Mouse (Mus musculus) midbrain, embryonic 14.5 days (tissue): Measurements from ENCODE around the gene Map3k10. TPM values are rescaled to one million over a fixed set of nuclear protein-coding genes. Genes with fewer than 3 reads are reported as not detected.

Source experiments
- ATAC-seq: fragments of 200-750 bp; cut with Nextera tagmentation; 2 replicates; pipeline ENCODE4 v1.8.0; 2017; ENCODE audit warnings: moderate number of reproducible peaks, moderate library complexity; ENCODE audit not compliant: low FRiP score, low TSS enrichment
- DNase-seq: peaks from one replicate; pipeline ENCODE4 v3.0.0-alpha.2; 2015
- H3K27ac ChIP-seq: fragments of 300-500 bp; sonication (generic); replicated peaks from 2 replicates; pipeline ENCODE4 v1.5.1; 2014; ENCODE audit warnings: mild to moderate bottlenecking, low read depth, low read length, moderate library complexity
- H3K27me3 ChIP-seq: fragments of 300-500 bp; sonication (generic); 2 replicates; pipeline ENCODE4 v1.6.1; 2014; ENCODE audit warnings: low read length, control low read depth, mixed read lengths; ENCODE audit not compliant: control insufficient read depth, insufficient read depth
- H3K36me3 ChIP-seq: fragments of 300-500 bp; sonication (generic); 2 replicates; pipeline ENCODE4 v1.6.1; 2014; ENCODE audit warnings: low read length, control low read depth; ENCODE audit not compliant: control insufficient read depth, insufficient read depth
- H3K4me1 ChIP-seq: fragments of 300-500 bp; sonication (generic); 2 replicates; pipeline ENCODE4 v1.6.1; 2014; ENCODE audit warnings: mild to moderate bottlenecking, antibody characterized with exemption, low read length, control low read depth; ENCODE audit not compliant: control insufficient read depth, insufficient read depth
- H3K4me2 ChIP-seq: fragments of 300-500 bp; sonication (generic); 2 replicates; pipeline ENCODE4 v1.6.1; 2014; ENCODE audit warnings: mild to moderate bottlenecking, low read length, moderate library complexity
- H3K4me3 ChIP-seq: fragments of 300-500 bp; sonication (generic); replicated peaks from 2 replicates; pipeline ENCODE4 v1.5.1; 2014; ENCODE audit warnings: low read depth, low read length
- H3K9ac ChIP-seq: fragments of 300-500 bp; sonication (generic); replicated peaks from 2 replicates; pipeline ENCODE4 v1.6.1; 2014; ENCODE audit warnings: mild to moderate bottlenecking, low read length, moderate library complexity
- H3K9me3 ChIP-seq: fragments of 300-500 bp; sonication (generic); 2 replicates; pipeline ENCODE4 v1.6.1; 2016; ENCODE audit warnings: low read length, control low read depth, mixed read lengths; ENCODE audit not compliant: control insufficient read depth
- WGBS: fragments of 180-500 bp; shearing (Covaris S2); extraction: QIAGEN DNeasy Blood & Tissue Kit; methylation state at CpG from one replicate; pipeline ENCODE4 v1.1.7; 2014; 5-methylcytosine and 5-hydroxymethylcytosine counted together
- polyA plus RNA-seq: library from polyadenylated mRNA; unstranded; fragments of >200 nt; fragmentation: Nextera tagmentation; extraction: Ambion mirVana; gene quantifications from 2 replicates; pipeline ENCODE4 v1.2.1, GENCODE M21; 2014

Gene Map3k10
- polyA plus RNA-seq, 1 experiment from 2014 or later: 19.0 TPM

- ATAC-seq: no peak
- 84% methylated on average over 1 of the region's 1 CpGs for WGBS
- no peak for DNase-seq
These were observed 12.6 kb upstream of the Map3k10 start for GRCm38 (mm10) chr7:27687043-27687442.

DNA sequence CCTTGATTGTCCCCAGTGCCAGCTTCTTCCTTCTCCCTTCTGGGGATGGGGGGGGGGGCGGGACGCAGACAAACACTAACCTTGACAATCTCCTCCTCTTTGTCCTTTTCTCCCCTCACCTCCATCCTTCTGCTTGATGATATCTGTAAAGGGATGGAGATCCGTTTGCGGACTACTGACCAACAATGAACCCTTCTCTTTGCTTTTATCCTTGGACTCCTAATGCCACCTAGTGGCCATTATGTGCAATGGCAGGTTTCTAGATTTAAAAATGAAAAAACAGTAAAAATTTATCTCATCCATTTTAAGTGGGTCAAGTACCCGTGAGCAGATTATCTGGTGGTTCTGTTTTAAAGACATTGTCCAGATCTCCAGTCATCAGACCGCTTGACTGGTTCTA lies 11.3 kb upstream of the Map3k10 start:
- Histone ChIP-seq H3K27me3 (no peaks in the 10 kb centered on the region), H3K36me3 (no peaks in the 10 kb centered on the region), H3K9ac (peak overlapping the region; percentile 43; the same call in 1 of the 2 replicates), H3K9me3 (no peaks in the 10 kb centered on the region), H3K4me1 (peaks cover 9% of the 10 kb centered on the region), H3K4me2 (peak overlapping the region; percentile 44), H3K27ac (no peak overlapping the region), H3K4me3 (peak overlapping the region; percentile 21)
- ATAC-seq (no peak), DNase-seq (peak; percentile 80)
- WGBS: under 1% methylated on average over 6 of the region's 6 CpGs

More at GRCm38 (mm10) chr7:27687043-27687442, 12.6 kb upstream of the Map3k10 start:
- H3K9me3 ChIP-seq: no peaks in the 10 kb centered on the region
- H3K4me3 ChIP-seq: no peak overlapping the region
- peaks cover 9% of the 10 kb centered on the region for H3K4me1 ChIP-seq
- H3K27me3 ChIP-seq: no peaks in the 10 kb centered on the region
- no peak overlapping the region for H3K27ac ChIP-seq
- no peak overlapping the region for H3K9ac ChIP-seq
- no peaks in the 10 kb centered on the region for H3K36me3 ChIP-seq
- no peak overlapping the region for H3K4me2 ChIP-seq

GRCm38 (mm10) chr7:27685220-27685619 lies 10.8 kb upstream of the Map3k10 start:
- 39% methylated on average over 5 of the region's 5 CpGs for WGBS
- no peak overlapping the region for H3K27ac ChIP-seq
- H3K36me3 ChIP-seq: no peaks in the 10 kb centered on the region
- peaks cover 9% of the 10 kb centered on the region for H3K4me1 ChIP-seq
- peak overlapping the region; percentile 21 for H3K4me3 ChIP-seq
- H3K27me3 ChIP-seq: no peaks in the 10 kb centered on the region
- H3K4me2 ChIP-seq: peak overlapping the region; percentile 44
- no peaks in the 10 kb centered on the region for H3K9me3 ChIP-seq
- ATAC-seq (no peak), DNase-seq (no peak)
- peak overlapping the region; percentile 43; the same call in 1 of the 2 replicates for H3K9ac ChIP-seq

- H3K27me3 ChIP-seq: no peaks in the 10 kb centered on the region
- DNase-seq (no peak), ATAC-seq (no peak)
- no peak overlapping the region for H3K27ac ChIP-seq
- H3K36me3 ChIP-seq: no peaks in the 10 kb centered on the region
- no peak overlapping the region for H3K4me3 ChIP-seq
- WGBS: 77% methylated on average over 2 of the region's 2 CpGs
- H3K9ac ChIP-seq: no peak overlapping the region
- H3K9me3 ChIP-seq: no peaks in the 10 kb centered on the region
- H3K4me1 ChIP-seq: peaks cover 2% of the 10 kb centered on the region; the same call in 1 of the 2 replicates
- no peak overlapping the region for H3K4me2 ChIP-seq
These were observed 8.8 kb upstream of the Map3k10 start for GRCm38 (mm10) chr7:27683218-27683617.

- Histone ChIP-seq H3K27me3 (no peaks in the 10 kb centered on the region), H3K36me3 (no peaks in the 10 kb centered on the region), H3K4me1 (peaks cover 31% of the 10 kb centered on the region), H3K27ac (no peak overlapping the region), H3K9me3 (no peaks in the 10 kb centered on the region), H3K4me2 (peak overlapping the region; percentile 98), H3K4me3 (peak overlapping the region; percentile 94), H3K9ac (no peak overlapping the region)
- WGBS: 42% methylated on average over 14 of the region's 14 CpGs
- ATAC-seq (no peak), DNase-seq (no peak)
These were observed 819 bp upstream of the Map3k10 start for GRCm38 (mm10) chr7:27675222-27675612.

DNA sequence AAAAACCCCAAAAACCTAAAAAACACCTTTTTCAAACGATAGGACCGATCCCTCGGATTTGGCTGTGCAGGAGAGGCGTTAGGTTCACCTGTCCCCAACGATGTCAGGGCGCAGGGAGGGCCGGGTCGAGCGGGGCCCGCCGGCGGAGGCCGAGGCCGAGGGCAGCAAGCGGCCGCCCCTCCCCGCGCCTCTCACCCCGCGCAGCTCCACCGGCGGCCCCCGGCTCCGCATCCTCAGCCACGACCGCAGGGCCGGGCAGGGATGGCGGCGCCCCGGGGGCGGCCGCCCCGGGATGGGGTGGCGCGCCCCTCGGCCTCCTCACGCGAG lies 240 bp downstream of the Map3k10 start:
- peak overlapping the region; percentile 98 for H3K4me2 ChIP-seq
- no peaks in the 10 kb centered on the region for H3K27me3 ChIP-seq
- H3K36me3 ChIP-seq: 0 out of 2 replicates have a peak, but pooled peaks cover 5% of the 10 kb centered on the region
- H3K9ac ChIP-seq: peak overlapping the region; percentile 89
- H3K4me1 ChIP-seq: peaks cover 31% of the 10 kb centered on the region
- peak overlapping the region; percentile 86 for H3K27ac ChIP-seq
- peak overlapping the region; percentile 94 for H3K4me3 ChIP-seq
- ATAC-seq: no peak; the same call in 1 of the 2 replicates
- under 1% methylated on average over 37 of the region's 38 CpGs for WGBS
- no peak for DNase-seq
- H3K9me3 ChIP-seq: no peaks in the 10 kb centered on the region

DNA sequence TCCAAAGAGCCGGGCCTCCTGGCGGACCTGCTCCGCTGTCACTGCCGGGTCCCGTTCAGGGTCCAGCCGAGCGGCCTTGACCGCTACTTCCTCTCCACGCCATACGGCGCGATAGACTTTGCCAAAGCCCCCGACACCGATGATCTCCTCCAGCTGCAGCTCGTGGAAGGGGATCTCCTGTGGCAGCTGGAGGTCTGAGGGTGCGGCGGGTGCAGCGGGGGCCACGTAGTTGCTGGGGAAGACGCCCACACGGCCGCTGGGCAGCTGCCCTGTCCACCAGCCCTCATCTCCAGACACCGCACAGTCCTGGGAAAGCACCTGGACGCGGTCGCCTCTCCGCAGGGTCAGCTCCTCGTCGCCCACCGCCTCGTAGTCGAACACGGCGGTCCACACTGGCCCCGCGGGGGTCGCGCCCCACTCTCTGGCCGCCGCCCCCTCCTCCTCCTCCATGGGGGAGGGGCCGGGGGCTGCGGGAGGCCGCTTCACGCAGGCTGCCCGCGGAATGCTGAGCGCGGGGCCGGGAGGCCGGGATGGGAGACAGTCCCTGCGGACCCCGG lies 745 bp downstream of the Map3k10 start:
- ATAC-seq: peak; percentile 22
- Histone ChIP-seq H3K27ac (peak overlapping the region; percentile 86; the same call in 1 of the 2 replicates), H3K9me3 (no peaks in the 10 kb centered on the region), H3K4me2 (peak overlapping the region; percentile 98), H3K4me1 (peaks cover 31% of the 10 kb centered on the region), H3K4me3 (peak overlapping the region; percentile 94), H3K36me3 (0 out of 2 replicates have a peak, but pooled peaks cover 5% of the 10 kb centered on the region), H3K9ac (peak overlapping the region; percentile 89), H3K27me3 (no peaks in the 10 kb centered on the region)
- 1% methylated on average over 52 of the region's 52 CpGs for WGBS
- peak; percentile 48 for DNase-seq

DNA sequence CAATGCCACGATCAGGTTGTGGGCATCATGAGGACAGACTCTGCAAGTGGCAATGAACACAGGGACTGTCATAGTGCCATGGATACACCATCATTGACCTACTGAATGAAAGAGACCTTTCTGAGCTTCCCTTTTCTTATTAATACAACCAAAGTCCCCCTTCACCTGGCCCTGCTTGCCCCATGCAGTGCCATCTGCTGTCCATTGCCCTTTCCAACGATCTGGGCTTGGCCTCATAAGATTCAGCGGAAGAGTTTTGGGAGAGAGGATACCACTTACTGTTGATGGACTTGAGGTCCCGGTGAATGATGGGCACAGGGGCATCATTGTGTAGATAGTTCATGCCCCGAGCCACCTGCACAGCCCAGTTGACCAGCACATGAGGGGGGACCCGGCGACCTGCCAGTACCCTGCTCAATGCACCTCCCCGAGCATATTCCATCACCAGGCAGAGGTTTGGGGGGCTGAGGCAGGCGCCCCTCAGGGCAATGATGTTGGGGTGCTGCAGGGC lies 1.3 kb downstream of the Map3k10 start:
- H3K4me2 ChIP-seq: peak overlapping the region; percentile 98
- peak overlapping the region; percentile 94 for H3K4me3 ChIP-seq
- H3K9ac ChIP-seq: peak overlapping the region; percentile 89
- H3K36me3 ChIP-seq: peaks cover 8% of the 10 kb centered on the region; the same call in 1 of the 2 replicates
- peaks cover 31% of the 10 kb centered on the region for H3K4me1 ChIP-seq
- H3K27ac ChIP-seq: no peak overlapping the region
- 59% methylated on average over 9 of the region's 9 CpGs for WGBS
- no peaks in the 10 kb centered on the region for H3K27me3 ChIP-seq
- DNase-seq (no peak), ATAC-seq (no peak)
- no peaks in the 10 kb centered on the region for H3K9me3 ChIP-seq

- no peak overlapping the region for H3K9ac ChIP-seq
- H3K36me3 ChIP-seq: peaks cover 83% of the 10 kb centered on the region
- no peak for ATAC-seq
- no peak overlapping the region for H3K4me2 ChIP-seq
- DNase-seq: no peak
- no peaks in the 10 kb centered on the region for H3K9me3 ChIP-seq
- H3K27ac ChIP-seq: no peak overlapping the region
- no peaks in the 10 kb centered on the region for H3K27me3 ChIP-seq
- H3K4me3 ChIP-seq: no peak overlapping the region
- H3K4me1 ChIP-seq: no peaks in the 10 kb centered on the region
- WGBS: 94% methylated on average over 4 of the region's 4 CpGs
These were observed 12.4 kb downstream of the Map3k10 start for GRCm38 (mm10) chr7:27662038-27662437.
